Mouse (Mus musculus): Measurements from ENCODE around the gene Sp8. TPM values are rescaled to one million over a fixed set of nuclear protein-coding genes. Genes with fewer than 3 reads are reported as not detected.

Sp8 gene
- polyA plus RNA-seq, 1 experiment from 2014 or later: 0.02 TPM

DNA sequence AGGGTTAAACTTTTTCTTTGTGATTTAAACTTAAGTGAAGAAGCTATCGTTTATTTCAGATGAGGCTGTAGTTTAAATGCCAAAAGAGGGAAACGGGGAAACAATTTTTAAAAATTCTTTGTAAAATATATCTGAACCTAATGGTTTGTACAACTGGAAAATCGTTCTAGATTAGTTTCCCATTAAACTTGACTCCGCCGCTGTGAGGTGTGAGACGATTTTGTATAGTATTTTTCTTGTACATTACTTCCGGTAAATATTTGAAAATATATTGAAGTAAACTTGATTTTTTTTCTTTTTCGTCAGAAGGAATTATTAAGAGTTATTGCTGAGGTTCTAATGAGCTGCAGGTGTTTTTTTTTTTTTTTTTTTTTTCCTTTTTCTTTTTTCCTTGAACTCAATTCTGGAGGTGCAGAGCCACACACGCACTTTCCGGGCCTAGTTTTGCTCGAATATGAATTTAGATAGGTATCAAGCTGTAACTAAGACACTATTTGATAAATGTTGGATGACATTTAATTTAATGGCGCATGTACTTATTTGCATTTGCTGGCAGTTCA lies 4.8 kb downstream of the Sp8 start:
- no peak for ATAC-seq
- no peak overlapping the region for H3K4me3 ChIP-seq
- WGBS (ENCODE audit: insufficient replicate concordance): 27% methylated on average over 12 of the region's 12 CpGs
- H3K9ac ChIP-seq: no peak overlapping the region
- H3K27ac ChIP-seq: no peak overlapping the region
- H3K36me3 ChIP-seq: no peaks in the 10 kb centered on the region
- H3K9me3 ChIP-seq (replicated peaks): no peaks in the 10 kb centered on the region
- H3K4me2 ChIP-seq: no peak overlapping the region
- peaks cover 88% of the 10 kb centered on the region for H3K27me3 ChIP-seq (replicated peaks)
- H3K4me1 ChIP-seq: peaks cover 11% of the 10 kb centered on the region; the same call in 1 of the 2 replicates

DNA sequence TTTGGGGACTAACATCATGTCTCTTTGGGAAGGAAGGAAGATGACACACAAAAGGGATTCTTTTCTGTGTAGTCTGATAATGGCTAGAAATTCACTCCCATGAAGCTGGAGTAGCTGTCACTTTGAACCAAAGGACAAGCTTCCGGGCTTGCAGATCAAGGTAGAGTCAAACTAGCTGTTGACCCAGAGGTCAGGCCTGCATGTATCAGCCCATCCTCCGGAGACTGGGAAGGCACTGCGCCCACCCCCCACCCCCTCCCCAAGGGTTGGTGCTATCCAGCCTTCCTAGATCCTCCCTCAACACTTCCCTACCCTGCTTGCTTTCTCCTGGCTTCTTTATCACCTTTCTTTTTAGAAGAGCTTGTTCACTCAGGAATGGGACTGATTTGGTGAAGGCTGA lies 7.2 kb downstream of the Sp8 start:
- Histone ChIP-seq H3K9me3 (replicated peaks) (no peaks in the 10 kb centered on the region), H3K4me3 (no peak overlapping the region), H3K27me3 (replicated peaks) (peaks cover 80% of the 10 kb centered on the region), H3K4me1 (peaks cover 7% of the 10 kb centered on the region; the same call in 1 of the 2 replicates), H3K4me2 (no peak overlapping the region), H3K27ac (no peak overlapping the region), H3K36me3 (no peaks in the 10 kb centered on the region), H3K9ac (no peak overlapping the region)
- 3% methylated on average over 3 of the region's 3 CpGs for WGBS (ENCODE audit: insufficient replicate concordance)
- ATAC-seq: no peak

DNA sequence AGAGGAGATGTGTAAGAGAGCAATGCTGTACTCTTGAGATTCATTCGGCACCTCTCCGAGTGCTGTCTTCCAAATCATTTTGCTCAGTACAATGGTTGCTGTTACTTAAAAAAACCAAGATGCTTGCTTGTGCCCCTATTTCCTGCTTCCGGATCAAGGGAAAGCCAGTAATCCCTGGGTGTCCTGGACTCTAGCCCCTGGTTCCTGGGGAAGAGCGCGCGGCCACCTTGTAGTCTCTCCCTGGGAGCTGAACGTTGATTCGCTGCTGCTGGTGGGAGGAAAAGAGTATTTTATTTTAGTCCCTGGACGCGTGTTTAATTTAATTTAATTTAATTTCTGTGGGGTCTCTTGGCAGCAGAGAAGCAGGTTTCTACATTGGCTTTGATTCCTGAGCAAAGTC lies 8.3 kb downstream of the Sp8 start:
- 4% methylated on average over 10 of the region's 10 CpGs for WGBS (ENCODE audit: insufficient replicate concordance)
- H3K4me3 ChIP-seq: peak overlapping the region; percentile 31
- no peaks in the 10 kb centered on the region for H3K36me3 ChIP-seq
- H3K9me3 ChIP-seq (replicated peaks): no peaks in the 10 kb centered on the region
- no peak overlapping the region for H3K27ac ChIP-seq
- no peak overlapping the region for H3K9ac ChIP-seq
- peak overlapping the region; percentile 47 for H3K4me2 ChIP-seq
- H3K27me3 ChIP-seq (replicated peaks): peaks cover 69% of the 10 kb centered on the region
- H3K4me1 ChIP-seq: no peaks in the 10 kb centered on the region
- ATAC-seq: no peak

DNA sequence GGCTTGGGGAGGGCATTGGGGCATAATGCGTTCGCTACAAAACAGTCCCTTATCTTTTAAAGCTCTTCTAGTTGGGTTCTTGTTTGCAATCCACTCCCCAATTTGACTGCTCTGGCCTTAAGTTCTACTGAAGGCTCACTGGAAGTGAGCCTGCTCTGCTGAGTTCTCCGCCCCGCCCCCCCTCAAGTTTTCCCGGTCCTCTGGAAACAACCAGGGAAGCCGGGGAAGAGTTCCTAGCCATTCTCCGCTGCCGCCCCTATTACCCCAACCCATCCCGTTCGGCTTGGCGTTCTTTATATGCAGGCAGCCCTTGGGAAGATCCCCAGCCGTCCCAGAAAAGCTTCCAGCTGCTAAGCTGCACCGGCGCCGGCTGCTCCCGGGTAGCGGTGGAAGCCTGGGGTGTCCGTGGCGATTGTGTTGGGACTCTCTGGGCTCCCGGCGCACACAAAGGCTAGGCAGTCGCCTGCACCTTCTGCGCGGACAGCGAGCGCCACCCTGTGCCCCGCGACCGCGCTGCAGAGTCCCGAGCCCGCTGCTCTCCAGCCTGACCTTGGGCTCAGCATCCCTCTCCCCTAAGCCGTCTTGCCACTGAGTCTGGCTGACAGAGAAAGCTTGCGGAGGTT lies 8.8 kb downstream of the Sp8 start:
- peak; percentile 79 for ATAC-seq
- Histone ChIP-seq H3K9ac (no peak overlapping the region), H3K27ac (no peak overlapping the region), H3K9me3 (replicated peaks) (no peaks in the 10 kb centered on the region), H3K4me3 (peak overlapping the region; percentile 31), H3K4me1 (no peaks in the 10 kb centered on the region), H3K4me2 (peak overlapping the region; percentile 47), H3K36me3 (no peaks in the 10 kb centered on the region), H3K27me3 (replicated peaks) (peaks cover 64% of the 10 kb centered on the region)
- WGBS (ENCODE audit: insufficient replicate concordance): 1% methylated on average over 34 of the region's 34 CpGs

DNA sequence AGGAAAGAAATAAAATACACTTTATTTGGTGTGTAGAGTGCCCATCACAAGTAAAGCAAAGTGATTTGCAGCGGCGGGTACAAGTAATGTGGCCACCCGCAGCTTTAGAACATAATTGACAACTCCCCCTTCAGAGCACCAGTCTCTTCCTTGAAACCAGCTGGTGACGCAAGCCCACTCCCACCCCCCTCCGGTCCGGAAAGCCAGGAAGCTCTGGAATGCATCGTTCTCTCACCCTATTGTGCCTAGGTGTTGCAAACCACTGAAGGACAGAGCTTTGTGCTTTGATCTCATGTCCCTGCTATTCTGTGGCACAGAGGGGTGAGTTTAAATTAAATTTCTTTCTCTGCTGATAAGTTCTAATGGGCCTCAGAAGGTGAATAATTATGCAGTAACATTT lies 10.0 kb downstream of the Sp8 start:
- Histone ChIP-seq H3K36me3 (no peaks in the 10 kb centered on the region), H3K9me3 (replicated peaks) (no peaks in the 10 kb centered on the region), H3K4me1 (no peaks in the 10 kb centered on the region), H3K27ac (no peak overlapping the region), H3K4me3 (no peak overlapping the region), H3K27me3 (replicated peaks) (peaks cover 55% of the 10 kb centered on the region), H3K9ac (no peak overlapping the region), H3K4me2 (no peak overlapping the region)
- ATAC-seq: no peak
- WGBS (ENCODE audit: insufficient replicate concordance): 3% methylated on average over 7 of the region's 7 CpGs

DNA sequence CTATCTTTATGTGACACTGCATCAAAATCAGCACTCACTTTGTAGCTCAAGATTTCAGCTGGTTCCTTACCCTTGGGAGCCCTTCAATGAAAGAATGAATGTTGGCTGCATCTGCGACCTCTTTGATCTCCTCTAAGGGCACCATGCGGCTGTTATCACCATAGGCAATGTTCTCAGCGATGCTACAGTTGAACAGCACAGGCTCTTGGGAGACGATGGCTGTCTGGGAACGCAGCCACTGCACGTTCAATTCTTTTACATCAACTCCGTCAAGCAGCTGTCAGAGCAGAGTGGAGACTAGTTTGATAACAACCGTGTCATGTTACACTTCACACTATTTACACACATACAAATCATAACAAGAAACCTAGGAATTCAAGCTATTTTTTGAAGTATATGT lies 26.5 kb downstream of the Sp8 start:
- Histone ChIP-seq H3K27me3 (replicated peaks) (no peaks in the 10 kb centered on the region), H3K4me1 (no peaks in the 10 kb centered on the region), H3K27ac (no peak overlapping the region), H3K4me2 (no peak overlapping the region), H3K4me3 (no peak overlapping the region), H3K36me3 (no peaks in the 10 kb centered on the region), H3K9me3 (replicated peaks) (no peaks in the 10 kb centered on the region), H3K9ac (no peak overlapping the region)
- WGBS (ENCODE audit: insufficient replicate concordance): 61% methylated on average over 8 of the region's 8 CpGs
- ATAC-seq: no peak

DNA sequence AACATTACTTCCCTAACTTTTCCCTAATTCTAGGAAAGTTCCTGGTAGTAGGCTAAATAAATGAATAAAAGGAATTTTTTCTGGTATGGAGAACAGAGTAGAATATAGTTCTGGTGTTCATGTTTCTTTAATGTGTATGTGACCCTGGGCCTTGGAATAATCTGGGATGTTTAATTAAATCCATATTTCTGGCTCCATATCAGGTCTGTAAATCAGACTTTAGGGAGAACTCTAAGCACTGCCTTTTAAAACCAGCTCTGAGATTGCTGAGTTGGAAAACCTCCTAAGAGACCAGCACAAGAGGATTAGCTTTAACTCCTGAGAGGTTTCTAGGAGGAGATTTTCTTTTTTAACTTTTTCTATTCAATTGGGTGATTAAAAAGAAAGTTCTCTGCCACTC lies 36.7 kb downstream of the Sp8 start:
- no peak for ATAC-seq
- no peak overlapping the region for H3K27ac ChIP-seq
- no peaks in the 10 kb centered on the region for H3K4me1 ChIP-seq
- H3K9me3 ChIP-seq (replicated peaks): no peaks in the 10 kb centered on the region
- H3K36me3 ChIP-seq: no peaks in the 10 kb centered on the region
- no peaks in the 10 kb centered on the region for H3K27me3 ChIP-seq (replicated peaks)
- no peak overlapping the region for H3K4me3 ChIP-seq
- H3K9ac ChIP-seq: no peak overlapping the region
- H3K4me2 ChIP-seq: no peak overlapping the region

DNA sequence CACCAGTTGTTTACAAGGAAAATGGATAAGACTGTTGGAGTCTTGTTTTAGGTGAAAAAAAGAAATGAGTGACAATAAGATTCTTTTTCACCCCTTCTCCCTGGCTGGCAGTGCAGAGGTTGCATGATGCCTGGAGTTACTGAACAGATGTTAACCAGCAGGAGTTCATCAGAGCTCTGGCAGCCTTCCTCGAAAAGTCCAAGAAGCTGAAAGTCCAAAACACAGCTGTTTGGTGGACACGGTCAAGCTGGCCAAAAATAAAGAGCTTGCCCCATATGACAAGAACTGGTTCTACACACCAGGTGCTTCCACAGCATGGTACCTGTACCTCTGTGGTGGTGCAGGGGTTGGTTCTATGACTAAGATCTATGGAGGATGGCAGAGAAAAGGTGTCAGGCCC lies 41.8 kb downstream of the Sp8 start:
- Histone ChIP-seq H3K9ac (no peak overlapping the region), H3K4me1 (no peaks in the 10 kb centered on the region), H3K4me3 (no peak overlapping the region), H3K27ac (no peak overlapping the region), H3K36me3 (no peaks in the 10 kb centered on the region), H3K9me3 (replicated peaks) (no peaks in the 10 kb centered on the region), H3K27me3 (replicated peaks) (no peaks in the 10 kb centered on the region), H3K4me2 (no peak overlapping the region)
- 50% methylated on average over 2 of the region's 2 CpGs for WGBS (ENCODE audit: insufficient replicate concordance)
- ATAC-seq: no peak

Other genes starting within 250 kb of the Sp8 start
- gene Abcb5, start 120.1 kb downstream of the Sp8 start, polyA plus RNA-seq (2016; fragmentation: Nextera tagmentation; extraction: Ambion mirVana): not detected in 2 replicates